Mouse (Mus musculus) large intestine, adult 2 months (tissue): Measurements from ENCODE around the gene Mrtfb. TPM values are rescaled to one million over a fixed set of nuclear protein-coding genes. Genes with fewer than 3 reads are reported as not detected.

Source experiments
- DNase-seq: peaks from one replicate; pipeline ENCODE4 v3.0.0-alpha.2; 2012; ENCODE audit warnings: low read depth, low spot score
- WGBS: fragments of 180-500 bp; shearing (Covaris S2); methylation state at CpG from one replicate; pipeline ENCODE4 v1.1.7; 2018; 5-methylcytosine and 5-hydroxymethylcytosine counted together
- polyA plus RNA-seq: library from polyadenylated mRNA; depleted of rRNA; stranded (reverse); fragments of >200 nt; gene quantifications from 2 replicates; pipeline ENCODE4 v1.2.3, GENCODE M21; 2012; rRNA removed

Mrtfb gene
- 6.8 and 10.2 TPM in 2 replicates for polyA plus RNA-seq

DNA sequence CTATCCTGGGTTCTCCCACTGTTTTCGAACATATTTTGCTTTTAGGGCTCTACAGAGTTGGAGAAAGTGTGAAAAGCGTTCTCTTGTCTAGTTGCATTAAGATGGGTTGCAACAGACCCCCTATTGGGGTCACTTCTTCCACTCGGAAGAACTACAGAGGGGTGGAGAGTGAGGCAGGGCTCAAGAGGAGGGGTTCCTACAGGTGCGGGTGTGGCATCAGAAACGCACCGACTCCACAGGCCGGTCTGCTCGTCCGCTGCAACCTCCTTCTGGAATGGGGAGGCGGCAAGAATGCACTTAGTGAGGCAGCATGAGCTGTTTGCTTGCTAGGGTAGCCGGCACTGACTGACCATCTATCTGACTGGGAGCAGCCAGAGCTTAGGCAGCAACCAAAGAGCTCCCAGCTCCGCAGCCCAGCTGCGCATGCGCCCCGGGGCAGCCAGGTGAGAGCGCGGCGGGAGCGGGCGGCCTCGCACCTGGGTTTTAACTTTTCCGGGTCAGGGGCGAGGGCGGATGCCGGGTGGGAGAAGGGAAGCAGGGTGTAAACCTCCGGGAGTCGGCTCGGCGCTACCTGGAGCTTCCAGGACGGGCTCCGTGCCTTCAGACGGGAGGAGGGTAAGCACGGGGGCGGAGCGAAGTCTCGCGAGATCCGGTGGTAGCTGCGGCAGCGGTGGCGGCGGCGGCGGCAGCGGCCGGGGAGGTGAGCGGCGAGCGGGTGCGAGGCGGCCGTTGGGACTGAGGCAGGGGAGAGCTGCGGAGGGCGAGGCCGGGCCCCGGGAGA is at the start of gene Mrtfb:
Gene Mrtfb (plus strand): TSS at position 627 of the 781 bp plus-strand sequence.
- DNase-seq, result no peak
- 2% methylated on average over 49 of the region's 56 CpGs for whole genome bisulfite sequencing

DNA sequence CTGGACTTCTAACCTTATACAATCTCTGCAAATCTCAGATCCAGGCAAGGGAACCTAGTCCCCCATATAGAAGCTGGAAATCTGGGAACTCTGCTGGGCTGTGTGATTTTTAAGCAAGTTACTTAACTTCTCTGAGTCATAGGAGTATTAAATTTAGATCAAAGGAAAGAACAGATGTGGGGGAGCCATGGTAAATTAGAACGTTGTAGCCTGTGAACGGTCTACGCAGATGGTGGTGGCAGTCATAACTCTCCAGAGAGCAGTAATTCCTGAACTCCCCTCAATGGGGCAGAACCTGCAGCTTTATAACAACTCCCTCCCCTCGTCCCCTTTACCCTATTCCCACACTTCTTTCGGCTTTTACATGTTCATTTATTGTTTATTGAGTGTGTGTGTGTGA is 48.6 kb upstream of the Mrtfb start:
- no peak for DNase-seq
- 65% methylated on average over 5 of the region's 5 CpGs for WGBS

DNA sequence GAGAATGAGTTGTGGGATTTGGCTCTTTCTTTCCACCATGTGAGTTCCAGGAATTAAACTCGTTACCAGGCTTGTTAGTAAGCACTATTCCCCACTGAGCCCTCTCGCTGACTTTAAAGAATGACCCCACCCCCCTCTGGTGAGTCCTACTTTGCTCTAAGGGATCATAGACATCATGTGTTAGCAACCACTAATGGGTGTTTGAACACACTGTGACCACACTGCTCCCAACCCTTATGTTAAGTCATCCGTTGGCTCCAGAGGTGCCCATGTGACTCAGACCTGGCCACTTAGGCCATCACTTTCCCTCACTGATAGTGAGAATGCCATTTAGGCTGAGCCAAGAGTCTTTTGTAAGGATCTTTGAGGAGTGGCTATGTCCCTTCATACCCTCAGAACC is 48.2 kb upstream of the Mrtfb start:
- 67% methylated on average over 3 of the region's 3 CpGs for WGBS

DNA sequence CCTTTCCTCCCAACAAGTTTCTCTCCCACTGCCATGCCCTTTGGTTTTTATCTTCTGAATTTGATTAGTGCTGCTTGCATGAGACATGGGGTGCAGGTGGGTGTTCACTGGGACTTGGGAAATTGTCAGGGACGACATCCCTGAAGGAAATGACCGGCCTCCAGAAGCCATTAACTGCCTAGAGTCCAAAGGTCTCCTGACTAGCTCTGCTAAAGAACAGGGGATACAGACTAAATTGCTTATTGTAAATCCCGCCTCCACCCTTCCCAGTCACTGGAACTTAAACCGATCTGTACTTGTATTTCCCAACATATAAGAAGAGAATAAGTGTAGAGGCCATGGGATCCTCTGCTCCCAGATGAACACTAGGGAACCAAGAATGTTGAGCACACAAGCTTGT is 43.5 kb upstream of the Mrtfb start:
- 28% methylated on average over 4 of the region's 4 CpGs for WGBS
- peak; percentile 81 for DNase-seq

More for the DNA sequence above, 48.2 kb upstream of the Mrtfb start:
- DNase-seq, result no peak

DNA sequence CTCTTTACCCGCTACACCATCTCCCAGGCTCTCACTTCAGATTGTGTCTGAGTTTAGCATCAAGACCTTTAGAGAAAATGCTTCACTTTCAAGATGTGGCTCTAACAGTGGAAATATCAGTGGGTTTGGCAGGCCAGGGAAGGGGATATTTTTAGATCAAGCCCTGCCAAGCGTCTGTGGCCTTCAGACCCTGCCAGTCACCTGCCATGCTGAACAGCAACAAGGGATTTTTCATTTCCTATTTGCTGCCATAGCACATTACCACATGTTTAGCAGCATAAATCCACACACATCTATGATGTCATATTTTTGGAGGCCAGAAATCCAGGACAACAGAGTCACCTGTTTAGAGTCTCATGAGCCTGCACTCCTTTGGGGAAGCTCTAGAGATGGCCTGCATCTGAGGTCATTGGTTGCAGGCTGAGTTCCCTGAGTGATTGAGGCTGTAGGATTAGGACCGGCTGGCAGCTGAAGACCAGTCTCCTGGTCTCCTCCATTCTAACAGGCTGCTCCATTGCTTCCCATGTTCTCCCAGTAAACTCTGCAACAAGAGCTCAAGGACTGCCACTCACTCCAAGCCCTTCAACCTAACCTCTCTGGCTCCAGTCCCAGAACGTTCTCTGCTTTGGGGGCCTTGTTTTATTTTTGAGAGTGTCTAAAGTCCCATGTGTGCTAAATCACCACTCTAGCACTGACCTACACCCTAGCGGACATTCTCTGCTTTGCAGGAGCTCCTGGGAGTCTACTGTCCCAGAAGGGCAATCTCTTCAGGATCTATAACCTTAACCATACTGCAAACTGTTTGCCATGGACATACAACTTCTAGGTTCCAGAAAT is 39.9 kb upstream of the Mrtfb start:
- no peak for DNase-seq
- WGBS, result 73% methylated on average over 5 of the region's 5 CpGs

DNA sequence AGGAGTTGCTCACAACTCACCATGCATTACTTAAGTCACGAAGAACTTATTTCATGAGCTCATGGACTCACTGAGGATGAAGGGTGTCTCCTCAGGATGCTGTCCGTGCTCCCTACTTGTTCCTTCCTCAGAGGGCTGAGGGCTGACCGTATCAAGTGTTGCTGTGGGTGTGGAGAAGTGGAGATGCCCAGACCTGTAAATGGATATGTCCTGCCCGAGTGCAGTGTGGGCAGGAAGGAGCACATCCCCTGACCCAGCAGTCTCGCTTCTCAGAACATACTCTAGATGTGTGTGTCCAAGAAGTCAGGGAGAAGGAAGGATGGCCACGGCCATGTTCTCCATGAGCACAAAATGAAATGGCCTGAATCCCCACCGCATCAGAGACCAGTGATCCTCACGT is 38.3 kb upstream of the Mrtfb start:
- WGBS, result 92% methylated on average over 8 of the region's 8 CpGs

DNA sequence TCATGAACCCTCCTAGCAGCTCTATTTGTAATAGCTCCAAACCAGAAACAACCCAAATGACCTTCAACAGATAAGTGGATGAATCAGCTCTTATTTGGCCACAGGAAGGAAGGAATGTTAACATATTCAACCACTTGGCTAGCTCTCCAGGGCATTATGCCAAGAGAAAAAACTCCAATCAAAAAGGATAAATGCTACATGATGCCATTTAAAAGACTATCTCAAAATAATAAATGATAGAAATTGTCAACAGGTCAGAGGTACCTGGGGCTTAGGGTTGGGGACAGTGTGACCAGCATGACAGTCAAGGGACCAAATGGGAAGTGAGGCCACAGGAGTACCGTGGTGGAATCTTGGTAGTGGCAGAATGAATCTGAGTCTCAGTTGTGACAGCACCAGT is 34.8 kb upstream of the Mrtfb start:
- WGBS, result 70% methylated on average over 1 of the region's 1 CpGs
- DNase-seq, result no peak

More for the DNA sequence above, 38.3 kb upstream of the Mrtfb start:
- DNase-seq, result no peak

DNA sequence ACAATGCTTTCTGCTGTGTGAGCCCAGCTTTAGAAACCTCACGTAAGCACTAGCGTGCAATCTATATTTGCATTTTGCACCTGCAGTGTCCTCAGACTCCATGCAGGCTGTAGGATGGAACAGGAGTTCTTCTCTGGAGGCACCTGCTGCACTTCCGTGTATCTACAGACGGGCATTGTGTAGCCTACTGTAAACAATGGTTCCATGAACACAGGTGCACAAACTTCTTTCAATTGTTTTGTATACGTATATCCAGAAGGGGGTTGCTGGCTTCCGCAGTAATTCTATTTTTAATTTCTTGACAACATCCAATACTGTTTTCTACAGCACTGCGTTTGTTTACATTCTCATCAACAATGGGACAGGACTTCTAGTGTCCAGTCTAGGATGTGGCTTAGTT is 24.2 kb upstream of the Mrtfb start:
- WGBS, result 51% methylated on average over 7 of the region's 7 CpGs
- DNase-seq, result no peak

DNA sequence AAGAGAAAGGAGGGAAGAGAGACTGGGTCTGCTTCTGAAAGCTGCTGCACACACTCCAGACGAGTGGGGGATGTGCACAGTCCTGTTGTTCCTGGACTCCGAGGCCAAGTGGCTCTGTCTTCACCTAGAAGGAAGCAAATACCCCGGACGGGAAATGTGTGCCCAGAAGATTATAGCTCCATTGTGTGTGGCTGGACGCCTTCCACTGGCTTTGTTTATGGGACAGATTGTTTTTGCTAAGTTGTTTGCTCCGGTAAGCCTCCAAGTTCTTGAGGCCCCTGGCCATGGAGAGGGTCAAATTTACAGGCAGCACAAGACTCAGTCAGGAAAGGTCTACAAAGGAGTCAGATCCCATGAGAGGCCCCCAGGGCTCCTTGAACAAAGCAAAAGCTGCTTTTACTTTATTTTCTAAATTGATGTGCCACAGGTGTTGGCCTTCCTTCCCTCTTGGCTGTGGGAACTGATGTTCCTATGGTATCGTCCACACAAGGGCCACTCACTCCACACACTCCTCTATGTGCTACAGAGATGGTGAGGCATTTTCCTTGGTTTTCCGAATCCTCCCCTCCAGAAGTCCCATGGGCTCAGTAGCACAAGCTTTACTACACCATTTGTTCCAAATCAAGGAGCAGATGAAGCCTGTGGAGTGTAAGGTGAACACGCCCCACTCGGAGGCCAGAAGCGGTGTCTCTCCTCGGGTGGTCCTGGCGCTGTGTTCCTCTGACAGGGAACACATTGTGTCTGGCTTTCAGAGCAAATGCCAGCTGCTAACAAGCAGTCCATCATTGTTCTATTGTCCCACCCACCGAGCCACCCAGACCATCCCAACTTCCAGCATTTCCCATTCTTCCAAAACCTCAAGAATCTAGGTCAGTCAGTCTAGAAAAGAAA is 23.1 kb upstream of the Mrtfb start:
- no peak for DNase-seq
- 51% methylated on average over 14 of the region's 14 CpGs for WGBS

DNA sequence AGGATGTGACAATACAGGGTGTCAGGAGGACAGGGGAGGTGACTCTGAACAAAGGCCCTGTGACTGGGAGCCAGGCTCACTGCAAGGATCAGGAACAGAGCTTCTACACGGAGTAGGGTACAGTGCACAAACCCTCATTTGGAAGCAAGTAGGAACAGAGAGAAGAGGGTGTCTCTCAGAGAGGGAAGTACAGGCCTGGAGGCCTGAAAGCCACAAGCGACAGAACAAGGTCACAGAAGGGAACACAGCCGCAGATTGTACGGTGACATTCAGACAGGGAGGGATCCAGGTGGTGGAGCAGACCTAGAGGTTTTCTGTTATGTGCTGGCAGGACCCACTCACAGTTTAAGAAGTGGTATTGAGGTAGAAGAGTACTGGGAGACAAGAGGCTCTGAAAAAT is 17.2 kb upstream of the Mrtfb start:
- 71% methylated on average over 4 of the region's 4 CpGs for WGBS

DNA sequence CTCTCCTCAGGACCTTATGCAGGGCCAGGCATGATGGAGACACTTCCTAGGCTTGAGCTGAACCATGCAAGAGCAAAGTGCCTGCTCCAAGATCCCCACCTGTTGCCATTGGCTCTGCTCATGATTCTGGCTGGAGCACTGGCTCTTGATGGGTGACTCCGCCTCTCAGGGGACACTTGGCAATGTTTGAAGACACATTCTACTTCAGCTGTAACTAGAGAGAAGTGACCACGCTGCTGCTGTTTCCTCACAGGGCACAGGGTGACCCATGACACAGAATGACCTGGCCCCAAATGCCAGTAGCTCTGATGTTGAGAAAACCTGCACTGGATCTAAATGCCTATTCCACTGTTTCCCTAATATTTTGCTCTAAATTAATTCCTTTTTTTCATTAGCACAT is 16.7 kb upstream of the Mrtfb start:
- WGBS, result 49% methylated on average over 2 of the region's 2 CpGs

More for the DNA sequence above, 17.2 kb upstream of the Mrtfb start:
- no peak for DNase-seq

DNA sequence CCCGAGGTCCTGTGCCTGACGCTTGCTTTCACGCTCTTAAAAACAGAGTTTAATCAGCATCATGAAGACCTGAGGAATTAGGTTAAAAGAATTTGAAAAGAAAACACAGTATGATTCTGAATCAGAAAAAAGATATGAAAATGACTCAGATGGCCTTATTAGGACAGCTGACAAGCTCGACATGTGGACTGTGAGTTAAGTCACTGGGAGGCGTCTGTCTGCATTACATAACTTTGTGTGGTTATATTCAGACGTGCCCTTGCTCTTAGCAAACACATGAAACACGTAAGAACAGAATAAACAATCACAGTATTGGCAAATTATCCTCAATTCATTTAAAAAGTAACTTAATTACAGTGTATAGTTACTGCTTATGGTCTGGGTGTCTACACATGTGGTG is 16.0 kb upstream of the Mrtfb start:
- WGBS, result 21% methylated on average over 7 of the region's 7 CpGs
- DNase-seq, result no peak

More for the DNA sequence above, 16.7 kb upstream of the Mrtfb start:
- no peak for DNase-seq

DNA sequence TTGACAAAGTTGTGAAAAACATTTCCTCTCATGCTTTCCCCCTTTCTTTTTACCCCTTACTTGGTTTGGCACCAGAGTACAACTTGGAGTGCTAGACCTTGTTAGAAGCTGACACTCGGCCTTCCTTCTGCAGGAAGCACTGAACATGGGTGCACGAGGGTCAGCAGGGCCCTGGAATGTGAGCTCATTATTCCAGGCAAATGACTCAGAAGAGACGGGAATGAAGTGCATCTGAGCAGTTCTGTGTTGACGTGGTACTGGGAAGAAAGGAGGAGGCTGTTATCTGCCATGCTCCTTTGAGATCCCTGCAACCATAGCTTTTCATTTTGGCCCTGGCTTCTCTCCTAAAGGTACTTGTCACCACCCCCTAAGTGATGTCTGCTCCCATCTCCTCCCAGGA is 10.6 kb upstream of the Mrtfb start:
- 73% methylated on average over 4 of the region's 4 CpGs for WGBS

DNA sequence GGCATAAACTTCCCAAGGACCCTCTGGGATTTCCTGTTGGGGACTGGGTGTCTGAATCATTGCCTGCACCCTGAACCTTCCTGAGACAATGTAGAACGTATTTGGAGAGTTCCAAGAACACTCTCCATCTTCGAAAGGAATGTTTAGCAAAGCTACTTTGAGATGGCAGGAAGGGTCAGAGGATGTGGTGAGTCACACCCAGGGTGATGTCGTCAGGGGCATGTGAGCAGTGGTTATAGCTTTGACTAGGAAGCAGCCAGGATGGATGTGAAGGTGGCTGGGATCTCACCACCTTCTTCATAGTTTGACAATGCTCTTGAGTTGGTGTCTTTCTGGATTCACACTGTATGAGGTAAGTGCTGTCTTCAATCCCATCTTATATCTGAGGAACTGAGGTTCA is 9.4 kb upstream of the Mrtfb start:
- 60% methylated on average over 3 of the region's 3 CpGs for WGBS
- no peak for DNase-seq

More for the DNA sequence above, 10.6 kb upstream of the Mrtfb start:
- no peak for DNase-seq

DNA sequence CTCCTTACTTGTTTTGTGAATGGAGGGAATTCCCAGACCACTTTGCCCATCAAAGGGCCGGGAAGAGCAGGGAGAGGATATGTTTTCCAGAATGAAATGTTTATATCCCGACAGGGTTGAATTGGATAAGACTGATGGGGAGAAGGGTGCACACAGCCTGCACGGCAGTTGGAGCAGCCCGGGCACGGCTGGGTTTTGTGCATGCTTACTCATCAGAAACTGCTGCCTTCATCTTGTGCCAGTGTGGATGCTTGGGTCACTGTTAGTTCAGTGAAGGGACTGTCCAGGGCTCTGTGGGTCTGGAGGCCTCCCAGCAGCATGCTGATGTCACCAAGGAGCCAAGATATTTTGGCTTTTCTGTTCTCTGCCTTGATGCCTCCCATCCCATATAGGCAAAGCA is 6.2 kb upstream of the Mrtfb start:
- no peak for DNase-seq
- 54% methylated on average over 5 of the region's 5 CpGs for WGBS

DNA sequence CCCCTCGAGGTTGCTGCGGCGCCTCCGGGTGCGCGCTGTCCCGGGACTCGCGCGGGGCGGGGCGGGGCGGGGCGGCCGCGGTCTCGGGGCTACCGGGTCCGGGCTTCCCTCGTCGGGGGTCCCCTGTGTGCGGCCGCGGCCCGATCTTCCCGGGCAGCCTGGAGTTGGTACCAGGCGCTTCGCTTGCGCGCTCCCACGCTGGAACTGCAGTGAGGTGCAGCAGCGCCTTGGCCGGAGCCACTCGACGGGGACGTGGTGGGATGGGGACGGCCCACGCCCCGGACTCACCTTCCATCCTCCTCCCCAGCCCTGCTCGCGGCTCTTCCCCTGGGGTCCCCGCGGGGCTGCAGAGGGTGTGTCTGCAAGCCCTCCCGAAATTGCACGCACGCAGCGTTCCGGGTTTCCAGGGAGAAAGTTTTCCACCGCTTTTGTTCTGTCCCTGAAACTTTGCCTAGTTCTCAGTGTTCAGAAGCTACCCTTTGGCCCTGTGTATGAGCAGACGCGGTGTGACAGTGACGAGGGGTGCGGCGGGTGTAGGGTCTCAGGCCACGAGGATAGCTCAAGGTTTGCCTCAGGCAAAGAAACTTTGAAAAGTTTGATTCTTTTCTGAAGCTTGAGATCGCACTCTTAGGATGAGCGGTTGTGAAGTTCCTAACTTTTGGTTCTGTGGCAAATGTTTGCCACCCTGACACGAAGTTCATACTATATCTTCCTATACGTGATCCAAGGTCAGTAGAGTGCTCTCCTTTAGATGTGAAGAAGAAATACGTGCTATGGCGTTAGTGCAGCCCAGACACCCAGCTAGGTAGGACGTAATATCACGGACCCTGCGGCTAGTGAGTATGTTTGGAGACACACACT is 616 bp downstream of the Mrtfb start:
- DNase-seq, result no peak

DNA sequence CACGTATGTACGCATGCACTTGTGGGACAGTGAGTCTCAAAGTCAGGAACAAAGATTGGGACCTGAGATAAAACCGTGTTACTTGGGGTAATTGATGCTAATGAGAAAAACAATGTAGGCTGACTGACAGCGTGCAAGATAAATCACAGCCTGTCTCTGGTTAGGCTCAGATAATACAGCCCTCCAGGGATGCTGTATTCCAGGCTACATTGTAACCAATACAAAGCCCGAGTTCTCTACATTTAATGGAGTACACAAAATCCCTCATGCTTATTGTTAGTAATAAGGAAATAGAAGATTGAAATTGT is 1.2 kb downstream of the Mrtfb start:
- DNase-seq, result no peak
- 16% methylated on average over 5 of the region's 5 CpGs for WGBS

More for the DNA sequence above, 616 bp downstream of the Mrtfb start:
- WGBS, result 2% methylated on average over 64 of the region's 64 CpGs

DNA sequence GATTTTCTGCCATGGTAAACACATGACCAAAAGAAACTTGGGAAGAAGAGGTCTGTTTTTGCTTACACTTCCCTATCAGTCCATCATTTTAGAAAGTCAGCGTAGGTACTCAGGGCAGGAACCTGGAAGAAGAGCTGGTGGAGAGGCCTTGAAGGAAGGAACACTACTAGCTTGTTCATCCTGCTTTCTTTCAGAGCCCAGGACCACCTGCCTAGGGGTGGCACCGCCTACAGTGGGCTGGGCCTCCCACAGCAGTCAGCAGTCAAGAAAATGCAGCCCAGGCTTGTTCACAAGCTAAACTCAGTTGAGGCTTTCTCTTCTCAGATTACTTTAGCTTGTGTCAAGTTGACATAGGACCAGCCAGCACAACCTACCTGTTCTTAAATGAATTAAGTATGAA is 2.7 kb downstream of the Mrtfb start:
- 46% methylated on average over 2 of the region's 2 CpGs for WGBS
- DNase-seq, result no peak

DNA sequence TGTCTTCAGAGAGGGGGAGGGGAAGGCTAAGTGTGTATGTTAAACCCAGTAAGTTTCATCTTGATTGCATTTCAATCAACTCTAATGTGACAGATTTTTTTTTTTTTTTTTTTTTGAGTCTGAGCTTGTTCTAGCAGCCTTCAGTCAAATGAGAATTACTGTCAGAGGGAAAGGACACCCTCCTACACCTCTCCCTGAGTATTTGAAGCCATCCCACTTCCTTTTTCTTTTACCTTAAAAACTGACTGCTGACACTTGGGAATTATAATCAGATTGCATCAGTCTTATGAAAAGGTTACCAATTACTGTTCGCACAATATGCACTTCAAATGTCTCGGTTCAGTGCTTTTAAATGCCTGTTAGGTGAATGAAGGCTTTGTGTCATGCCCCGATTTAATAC is 10.0 kb downstream of the Mrtfb start:
- DNase-seq, result no peak

More for the DNA sequence above, 10.0 kb downstream of the Mrtfb start:
- 76% methylated on average over 3 of the region's 3 CpGs for WGBS
